Mouse (Mus musculus): ENCODE measurements at regions not wholly inside any gene's neighbourhood (a gene's known extent, or its start where the extent isn't known, plus 50 kb on each side); places are given as distances from the start of the nearest gene placed in this dataset.

GRCm38 (mm10) chr16:25618898-25619297 is 64.7 kb upstream of the Trp63 start:
- no peak for TF ChIP-seq POLR2AphosphoS2 (IDR thresholded peaks at IDR 0.05; ENCODE audit: insufficient read length, low read depth)
- TF ChIP-seq MAX (IDR thresholded peaks at IDR 0.05; ENCODE audit: low read depth), result no peak
- TF ChIP-seq POLR2A (IDR thresholded peaks at IDR 0.05; ENCODE audit: insufficient read length, low read depth), result no peak
- no peak for TF ChIP-seq CEBPB (IDR thresholded peaks at IDR 0.05; ENCODE audit: insufficient read depth, poor library complexity, severe bottlenecking)
- no peak for TF ChIP-seq USF1 (IDR thresholded peaks at IDR 0.05; ENCODE audit: low read depth)
- TF ChIP-seq MYOD1 (IDR thresholded peaks at IDR 0.05; ENCODE audit: control insufficient read depth in 1 of 3, insufficient read length in 2 of 3, low read depth in 2 of 3), result no peak
- no peak for TF ChIP-seq E2F4 (IDR thresholded peaks at IDR 0.05; ENCODE audit: insufficient read depth)
